Mouse (Mus musculus) bone marrow, adult 2 months (tissue): Measurements from ENCODE around the gene Foxi3.

Experiments
- CTCF ChIP-seq: fragments of 200-500 bp; IDR thresholded peaks from 2 replicates; pipeline ENCODE4 v1.5.1; 2011; ENCODE audit warnings: low read length, control low read depth; ENCODE audit not compliant: control insufficient read depth, insufficient read depth
- POLR2A ChIP-seq: fragments of 200-500 bp; IDR thresholded peaks from 2 replicates; pipeline ENCODE4 v1.6.1; 2011; ENCODE audit warnings: low read depth, mild to moderate bottlenecking, control low read depth, low read length, borderline replicate concordance; ENCODE audit not compliant: control insufficient read depth

GRCm38 (mm10) chr6:70965694-70966093 lies 9.4 kb downstream of the Foxi3 start:
- TF ChIP-seq CTCF (no peak), POLR2A (no peak)
